In the genomic region with DNA sequence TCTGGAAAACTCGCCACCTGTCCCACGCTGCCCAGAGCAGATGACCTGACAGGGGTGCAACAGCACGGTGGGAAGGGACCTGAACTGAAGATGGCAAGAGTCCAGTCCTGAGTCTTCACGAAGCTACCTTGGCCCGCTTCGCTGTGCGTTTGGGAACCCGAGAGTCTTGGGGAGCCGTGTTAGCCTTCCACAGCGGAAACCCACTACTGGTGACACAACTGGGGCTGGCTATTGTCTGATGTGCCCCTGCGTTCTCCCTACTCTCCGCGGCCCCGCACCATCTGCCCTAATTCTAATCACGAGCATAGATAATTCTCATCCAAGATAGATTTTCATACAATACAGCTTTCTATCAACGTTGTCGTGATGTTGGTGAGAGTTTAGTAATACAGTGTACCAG, we compare ENCODE assay signal across 8 mouse cellular contexts. TPM values are rescaled to one million over a fixed set of nuclear protein-coding genes. Genes with fewer than 3 reads are reported as not detected.
DNase-seq lines count a peak whose midpoint lies in the region; ATAC-seq and TF ChIP-seq lines count a peak whose summit lies in the region.

No protein-coding gene starts in this region.

- H3K79me2 ChIP-seq in C2C12 (ENCODE audit: control insufficient read depth, insufficient read depth): no peaks in the 10 kb centered on the region

- peak overlapping the region; percentile 85 for H3K4me2 ChIP-seq in forebrain, postnatal 0 days (ENCODE audit: low read depth)
- peak overlapping the region; percentile 99 for H3K4me2 ChIP-seq in liver, postnatal 0 days (ENCODE audit: low read depth, low read length)

- H3K4me1 ChIP-seq in cerebellum, adult 2 months (ENCODE audit: control insufficient read depth, insufficient read depth, low read length): peaks cover 19% of the 10 kb centered on the region
- H3K4me1 ChIP-seq in forebrain, postnatal 0 days (ENCODE audit: insufficient read depth): peaks cover 19% of the 10 kb centered on the region
- peaks cover 15% of the 10 kb centered on the region for H3K4me1 ChIP-seq in liver, postnatal 0 days (ENCODE audit: insufficient read depth)

- no peaks in the 10 kb centered on the region for H3K79me3 ChIP-seq in C2C12 (ENCODE audit: low read depth)

- H3K9ac ChIP-seq in forebrain, postnatal 0 days: peak overlapping the region; percentile 79
- peak overlapping the region; percentile 83; the same call in 1 of the 2 replicates for H3K9ac ChIP-seq in liver, postnatal 0 days (replicated peaks)

- no peak; the same call in 1 of the 2 replicates for TF ChIP-seq CTCF in cerebellum, adult 2 months (IDR thresholded peaks at IDR 0.05; ENCODE audit: borderline replicate concordance, insufficient read depth, low read depth, low read length)
- no peak for TF ChIP-seq CTCF in C2C12 (IDR thresholded peaks at IDR 0.05; ENCODE audit: control insufficient read depth, insufficient read depth, insufficient read length)
- peak; percentile 31; the same call in 1 of the 2 replicates for TF ChIP-seq CTCF in forebrain, postnatal 0 days (IDR thresholded peaks at IDR 0.05; ENCODE audit: low read depth)
- TF ChIP-seq CTCF in liver, postnatal 0 days (IDR thresholded peaks at IDR 0.05; ENCODE audit: low read depth): no peak

- TF ChIP-seq POLR2A in cerebellum, adult 2 months (IDR thresholded peaks at IDR 0.05; ENCODE audit: borderline replicate concordance, insufficient read depth, low read length): no peak

- H3K36me3 ChIP-seq in C2C12 (ENCODE audit: control insufficient read depth, insufficient read depth): no peaks in the 10 kb centered on the region
- H3K36me3 ChIP-seq in forebrain, postnatal 0 days (ENCODE audit: insufficient read depth): 0 out of 2 replicates have a peak, but pooled peaks cover 4% of the 10 kb centered on the region
- no peaks in the 10 kb centered on the region for H3K36me3 ChIP-seq in liver, postnatal 0 days (replicated peaks; ENCODE audit: insufficient read depth, low read length)

- peak overlapping the region; percentile 94 for H3K27ac ChIP-seq in cerebellum, adult 2 months (ENCODE audit: insufficient read depth, low read length)
- peak overlapping the region; percentile 90 for H3K27ac ChIP-seq in forebrain, postnatal 0 days (ENCODE audit: low read depth, low read length)
- H3K27ac ChIP-seq in liver, postnatal 0 days (ENCODE audit: low read depth): no peak overlapping the region

- H3ac ChIP-seq in C2C12 (ENCODE audit: control insufficient read depth, insufficient read length, low read depth): peak overlapping the region; percentile 4

- WGBS in cerebellum, adult 2 months: under 1% methylated on average over 17 of the region's 17 CpGs
- WGBS in forebrain, postnatal 0 days: 6% methylated on average over 17 of the region's 17 CpGs
- 10% methylated on average over 17 of the region's 17 CpGs for WGBS in liver, postnatal 0 days (ENCODE audit: insufficient replicate concordance)

- no peak for DNase-seq in cerebellum, adult 2 months
- no peak for DNase-seq in cerebellum, adult 11-12 months
- no peak for DNase-seq in forebrain, postnatal 0 days
- DNase-seq in liver, postnatal 0 days: no peak
- DNase-seq in urinary bladder, postnatal 36 days (ENCODE audit: low spot score in 2 of 2): no peak
- DNase-seq in right cerebral cortex, postnatal 25 days: no peak
- DNase-seq in urinary bladder, postnatal 4 days (ENCODE audit: low spot score in 2 of 2): no peak

- peak; percentile 16 for ATAC-seq in forebrain, postnatal 0 days
- ATAC-seq in liver, postnatal 0 days: no peak

- H3K9me3 ChIP-seq in forebrain, postnatal 0 days (ENCODE audit: low read length): no peaks in the 10 kb centered on the region
- no peaks in the 10 kb centered on the region for H3K9me3 ChIP-seq in liver, postnatal 0 days (ENCODE audit: low read length)

- no peaks in the 10 kb centered on the region for H3K27me3 ChIP-seq in cerebellum, adult 2 months (ENCODE audit: control insufficient read depth, insufficient read depth, low read length)
- H3K27me3 ChIP-seq in C2C12 (ENCODE audit: control insufficient read depth, insufficient read depth, insufficient read length): no peaks in the 10 kb centered on the region
- H3K27me3 ChIP-seq in forebrain, postnatal 0 days (ENCODE audit: insufficient read depth, low read length): no peaks in the 10 kb centered on the region
- H3K27me3 ChIP-seq in liver, postnatal 0 days (ENCODE audit: insufficient read depth, low read length): no peaks in the 10 kb centered on the region

- H3K4me3 ChIP-seq in cerebellum, adult 2 months (replicated peaks; ENCODE audit: insufficient read depth, low read depth, low read length): peak overlapping the region; percentile 96
- H3K4me3 ChIP-seq in C2C12 (ENCODE audit: insufficient read depth, poor library complexity, severe bottlenecking): peak overlapping the region; percentile 41
- peak overlapping the region; percentile 63 for H3K4me3 ChIP-seq in forebrain, postnatal 0 days (ENCODE audit: low read depth, low read length)
- H3K4me3 ChIP-seq in liver, postnatal 0 days (ENCODE audit: low read depth, low read length): peak overlapping the region; percentile 77

- TF ChIP-seq EP300 in liver, postnatal 0 days (IDR thresholded peaks at IDR 0.05; ENCODE audit: low read depth): no peak

TF ChIP-seq in C2C12, 6 proteins besides CTCF, POLR2A, EP300 and RAD21:
- TF ChIP-seq MYOD1 (IDR thresholded peaks at IDR 0.05; ENCODE audit: control insufficient read depth, insufficient read length, low read depth): no peak
- TF ChIP-seq MAX (IDR thresholded peaks at IDR 0.05): no peak
- no peak for TF ChIP-seq FOSL1 (IDR thresholded peaks at IDR 0.05; ENCODE audit: insufficient read depth, low read length, poor library complexity, severe bottlenecking)
- TF ChIP-seq USF1 (IDR thresholded peaks at IDR 0.05; ENCODE audit: low read depth): no peak
- TF ChIP-seq CEBPB (IDR thresholded peaks at IDR 0.05; ENCODE audit: low read depth): no peak
- no peak for TF ChIP-seq MYOG (IDR thresholded peaks at IDR 0.05; ENCODE audit: control insufficient read depth, extremely low read depth, insufficient read length)

RNA-seq across cellular contexts. Expression of a gene that starts 0.5 kb away (rescaled TPM):
- polyA plus RNA-seq in cerebellum, adult 2 months (2012; rRNA removed): 38.7 and 41.1 TPM in 2 replicates
- polyA plus RNA-seq in C2C12 (2012; fragmentation: generic; extraction: Trizol): 8.6 TPM
- 50.7 and 54.5 TPM in 2 replicates for total RNA-seq in forebrain, postnatal 0 days (2014; rRNA removed)
- polyA plus RNA-seq in forebrain, postnatal 0 days (2015; fragmentation: Nextera tagmentation; extraction: Ambion mirVana): 40.4 and 46.9 TPM in 2 replicates
- polyA plus RNA-seq in liver, postnatal 0 days (2015; fragmentation: Nextera tagmentation; extraction: Ambion mirVana): 3.8 and 4.3 TPM in 2 replicates

RNA-seq across cellular contexts. Expression of a gene that starts 32.3 kb away (rescaled TPM):
- polyA plus RNA-seq in cerebellum, adult 2 months (2012; rRNA removed): 0.10 TPM in 1 of 2 replicates, not detected in the other
- 0.18 TPM for polyA plus RNA-seq in C2C12 (2012; fragmentation: generic; extraction: Trizol)
- 1.3 and 3.6 TPM in 2 replicates for total RNA-seq in forebrain, postnatal 0 days (2014; rRNA removed)
- 0.99 and 1.9 TPM in 2 replicates for polyA plus RNA-seq in forebrain, postnatal 0 days (2015; fragmentation: Nextera tagmentation; extraction: Ambion mirVana)
- polyA plus RNA-seq in liver, postnatal 0 days (2015; fragmentation: Nextera tagmentation; extraction: Ambion mirVana): not detected in 2 replicates

Comparison
In these comparisons a context has a peak if more than half of its experiments do, and no peak if none do; other contexts are left out.
1. H3K4me3 ChIP-seq: peak in every context shown above with its lines; median percentile 96 in cerebellum, adult 2 months; 77 in liver, postnatal 0 days; 63 in forebrain, postnatal 0 days; 41 in C2C12.